Mouse (Mus musculus): ENCODE data around the gene Gm17622.

Gene Gm17622

DNA sequence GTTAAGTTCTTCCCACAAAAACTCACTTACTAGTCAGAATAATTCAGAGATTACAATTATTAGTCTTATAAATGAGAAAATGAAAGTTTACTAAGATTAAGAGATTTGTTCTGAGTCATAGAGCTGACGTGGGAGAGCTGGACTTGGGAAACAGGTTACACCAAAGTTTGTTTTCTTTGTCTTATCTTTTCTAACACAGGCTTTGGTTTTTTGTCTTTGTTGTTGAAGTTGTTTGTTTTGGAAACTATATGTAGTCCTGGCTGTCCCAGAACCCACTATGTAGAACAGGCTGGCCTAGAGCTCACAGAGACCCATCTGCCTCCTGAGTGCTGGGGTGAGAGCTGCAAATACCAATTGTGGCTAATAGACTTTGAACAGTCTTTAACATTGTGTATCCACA, 20.7 kb downstream of the Gm17622 start:
- DNase-seq (ENCODE audit: low spot score) = no peak

DNA sequence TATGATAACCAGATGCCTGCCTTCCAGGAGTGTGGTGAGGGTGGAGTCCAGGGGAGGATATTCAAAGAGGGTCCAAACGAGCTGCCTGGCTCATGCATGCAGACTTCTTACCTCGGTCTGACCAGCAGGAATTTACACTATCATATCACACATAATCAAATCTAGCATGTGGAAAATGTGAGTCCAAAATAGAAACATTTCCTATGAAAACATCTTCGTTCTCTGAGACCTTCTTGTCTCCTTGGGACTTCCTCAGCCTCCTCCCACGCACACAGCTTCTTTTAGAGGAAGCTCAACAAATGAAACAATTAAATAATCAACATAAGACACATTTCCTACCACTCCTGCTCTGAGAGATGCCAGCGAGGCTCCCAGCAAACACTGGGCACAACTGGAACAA, 21.4 kb downstream of the Gm17622 start:
- no peak for DNase-seq (ENCODE audit: low spot score)

DNA sequence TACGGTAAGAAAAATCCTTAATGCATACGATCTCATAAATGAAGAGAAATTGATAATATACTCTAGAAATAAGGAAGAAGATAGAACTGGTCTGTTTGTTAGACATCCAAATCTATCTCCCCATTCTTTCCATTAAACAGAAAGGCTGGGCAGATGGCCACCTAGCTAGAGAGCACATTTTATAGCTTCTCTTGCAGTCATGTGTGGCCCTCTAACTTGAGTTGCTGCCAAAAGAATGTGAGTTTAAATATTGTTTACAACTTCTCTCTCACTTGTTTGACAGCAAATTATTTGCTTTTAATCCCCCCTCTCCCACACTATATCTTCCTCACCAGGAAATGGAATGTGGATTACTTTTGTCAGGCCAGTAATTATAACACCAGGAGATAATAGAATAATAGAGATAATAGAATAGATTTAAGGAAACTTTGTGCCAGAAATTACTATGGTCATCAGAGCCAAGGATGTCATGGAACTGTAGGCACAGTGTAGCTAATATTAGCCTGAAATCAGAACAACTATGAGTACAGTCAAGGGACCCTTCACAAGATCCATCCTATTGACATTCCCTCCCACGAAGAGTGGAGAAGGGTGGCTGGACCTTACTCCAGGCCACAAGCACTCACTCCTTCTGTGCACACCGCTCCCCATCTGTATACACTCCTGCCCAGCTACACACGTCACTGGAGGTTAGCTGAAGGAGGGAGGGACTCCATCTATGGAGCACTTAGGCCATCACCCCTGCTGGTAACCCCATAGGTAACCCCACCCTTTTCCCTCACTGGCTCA, 23.8 kb downstream of the Gm17622 start:
- DNase-seq (ENCODE audit: low spot score) = no peak

DNA sequence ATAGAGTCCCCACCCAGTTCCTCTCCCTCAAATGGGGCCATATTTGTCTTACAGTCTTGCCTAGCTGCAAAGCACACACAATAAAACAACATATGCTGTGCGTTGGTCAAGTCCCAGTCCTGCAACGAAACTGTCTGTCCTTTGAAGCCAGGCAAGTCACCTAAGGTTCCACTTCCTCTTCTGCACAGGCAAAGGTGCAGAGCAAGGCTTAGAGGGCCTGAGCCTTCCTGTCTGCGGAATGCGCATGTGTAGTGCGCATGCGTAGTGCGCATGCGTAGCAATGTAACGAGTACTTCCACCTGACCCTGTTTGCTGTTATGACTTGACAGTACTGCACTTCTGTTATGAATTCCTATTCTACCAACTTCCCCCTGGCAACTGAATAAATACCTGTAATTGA, 25.7 kb downstream of the Gm17622 start:
- no peak for DNase-seq (ENCODE audit: low spot score)

DNA sequence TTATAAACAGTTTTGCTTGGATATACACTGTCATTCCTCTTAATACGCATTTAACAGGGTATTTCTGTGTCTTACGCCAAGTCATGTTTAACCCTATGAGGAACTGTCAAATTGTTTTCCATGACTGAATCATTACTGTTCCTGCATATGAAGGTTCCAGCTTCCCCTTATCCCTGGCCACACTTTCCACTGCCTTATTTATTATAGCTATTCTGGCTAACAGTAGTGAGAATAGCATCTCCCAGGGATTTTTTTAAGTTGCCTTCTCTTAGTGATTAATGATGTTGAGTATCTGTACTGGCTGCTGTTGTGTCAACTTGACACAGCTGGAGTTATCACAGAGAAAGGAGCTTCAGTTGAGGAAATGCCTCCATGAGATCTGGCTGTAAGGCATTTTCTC, 26.8 kb downstream of the Gm17622 start:
- no peak for DNase-seq (ENCODE audit: low spot score)

DNA sequence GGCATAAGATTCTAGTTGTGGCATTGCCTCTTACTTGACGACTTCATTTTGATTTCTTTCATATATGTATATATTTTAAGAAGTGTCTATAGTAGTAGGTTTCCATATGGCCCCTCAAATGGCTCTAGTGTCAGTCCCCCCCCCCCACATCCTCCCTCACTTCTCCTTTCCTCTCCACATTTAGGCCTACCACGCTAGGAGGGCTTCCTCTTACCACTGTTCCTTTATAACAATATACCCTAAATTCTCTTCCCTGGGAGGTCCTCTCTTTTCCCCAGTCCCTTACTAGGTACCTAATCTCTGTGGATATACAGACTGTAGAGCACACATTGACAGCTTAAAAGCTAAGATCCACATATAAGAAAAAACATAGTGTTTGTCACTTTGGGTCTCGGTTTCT, 30.8 kb downstream of the Gm17622 start:
- no peak for DNase-seq (ENCODE audit: low spot score)

DNA sequence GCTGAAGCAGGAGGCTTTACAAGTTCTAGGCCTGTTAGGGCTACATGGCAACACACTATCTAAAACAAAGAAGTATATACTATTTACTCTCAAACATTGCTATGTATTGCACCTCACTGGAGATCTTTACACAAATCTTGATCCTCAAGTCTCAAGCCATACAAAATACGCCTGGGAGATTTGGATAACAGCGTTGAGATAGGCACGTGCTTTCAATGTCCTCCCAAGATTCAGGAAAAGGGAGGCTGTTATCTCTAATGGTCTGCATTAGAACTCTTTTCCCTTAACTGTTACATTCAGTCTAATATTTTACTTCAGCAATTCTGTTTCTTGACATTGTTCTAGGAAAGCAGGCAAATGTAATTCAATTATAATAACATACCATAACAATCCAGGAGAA, 36.5 kb downstream of the Gm17622 start:
- no peak for DNase-seq (ENCODE audit: low spot score)

DNA sequence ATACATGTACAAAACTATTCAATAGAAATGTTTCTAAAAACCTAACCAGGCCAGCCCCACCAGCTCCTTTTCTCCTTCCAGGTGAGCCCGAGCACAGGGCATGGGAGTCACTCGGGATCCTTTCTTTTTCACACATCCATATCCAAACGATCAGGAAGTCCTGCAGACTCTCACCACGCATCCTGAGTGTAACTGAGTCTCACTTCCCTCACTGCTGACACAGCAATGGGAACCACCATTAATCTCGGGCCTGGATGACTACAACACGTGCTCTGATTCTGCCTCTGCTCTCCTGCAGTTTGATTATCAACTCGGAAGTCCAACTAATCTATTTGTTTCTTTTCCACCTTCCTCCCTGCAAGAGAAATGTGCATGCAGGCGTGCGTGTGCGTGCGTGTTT, 37.3 kb downstream of the Gm17622 start:
- no peak for DNase-seq (ENCODE audit: low spot score)

DNA sequence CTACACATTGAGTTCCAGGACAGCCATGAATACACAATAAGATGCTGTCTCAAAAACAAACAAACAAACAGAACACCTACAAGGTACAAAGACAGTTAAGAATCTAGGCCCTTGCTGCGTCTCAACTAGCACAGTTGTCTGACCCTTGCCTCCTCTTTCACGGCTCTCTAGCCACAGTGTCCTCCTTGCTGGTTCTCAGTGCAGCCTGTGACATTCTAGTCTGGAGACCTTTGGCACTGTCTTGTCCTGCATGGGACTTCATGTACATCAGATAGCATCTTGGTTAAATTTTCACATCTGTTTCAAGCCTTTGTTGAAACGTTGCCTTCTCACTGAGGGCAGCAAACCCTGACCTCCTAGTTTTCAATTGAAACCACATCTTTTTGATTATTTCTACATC, 38.2 kb downstream of the Gm17622 start:
- DNase-seq (ENCODE audit: low spot score) = no peak

DNA sequence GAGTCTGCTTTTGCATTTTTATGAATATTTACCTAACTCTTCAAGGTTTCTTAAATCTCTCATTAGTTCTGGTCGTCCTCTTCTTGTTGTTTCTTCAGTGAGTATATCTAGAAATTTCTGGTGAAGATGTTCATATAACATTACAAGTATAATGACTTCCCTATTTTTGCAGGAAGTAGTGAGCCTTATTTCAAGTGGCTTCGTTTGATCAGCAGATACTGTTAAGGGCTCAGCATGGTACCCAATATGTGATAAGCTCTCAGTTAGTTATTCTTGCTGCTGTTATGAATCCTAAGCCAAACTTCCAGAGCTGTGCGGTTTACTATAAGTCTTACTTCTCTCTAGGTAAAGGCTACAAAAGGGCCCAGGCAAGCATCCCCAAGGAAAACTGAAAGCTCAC, 39.0 kb downstream of the Gm17622 start:
- no peak for DNase-seq (ENCODE audit: low spot score)

DNA sequence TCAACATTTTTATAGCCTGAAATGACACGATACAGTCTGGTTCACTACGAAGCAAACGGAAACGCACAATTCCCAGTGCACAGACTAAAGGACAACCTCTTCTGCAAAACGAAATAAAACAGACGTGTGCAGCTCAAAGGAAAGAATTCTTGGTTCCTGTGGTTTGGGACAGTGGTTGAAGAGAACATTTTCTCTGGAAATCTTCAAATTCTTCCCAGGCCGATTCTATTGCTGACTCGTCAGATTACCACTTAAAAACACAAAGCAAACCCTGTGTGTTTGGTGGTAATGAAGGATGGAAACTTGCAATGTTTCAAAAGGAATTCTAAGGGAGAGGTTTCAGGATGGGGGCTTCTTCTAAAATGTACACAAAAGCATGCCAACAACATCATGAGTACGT, 39.5 kb downstream of the Gm17622 start:
- no peak for DNase-seq (ENCODE audit: low spot score)

DNA sequence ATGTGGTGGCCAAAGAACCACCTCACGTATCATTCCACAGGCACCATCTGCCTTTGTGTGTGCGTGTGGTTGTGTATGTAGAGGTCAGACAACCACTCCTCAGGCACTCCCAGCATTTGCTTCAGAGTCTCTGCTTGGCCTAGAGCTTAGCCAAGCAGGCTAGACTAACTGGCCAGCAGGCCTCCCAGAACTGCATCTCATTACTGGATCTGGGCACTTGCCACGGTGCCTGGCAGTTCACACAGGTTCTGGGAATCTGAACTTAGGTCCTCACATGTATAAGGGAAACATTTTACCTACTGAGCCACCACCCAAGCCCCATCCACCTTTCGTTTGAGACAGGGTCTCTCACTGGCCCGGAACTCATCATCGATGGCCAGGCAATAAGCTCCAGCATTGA, 41.6 kb downstream of the Gm17622 start:
- DNase-seq (ENCODE audit: low spot score) = no peak

DNA sequence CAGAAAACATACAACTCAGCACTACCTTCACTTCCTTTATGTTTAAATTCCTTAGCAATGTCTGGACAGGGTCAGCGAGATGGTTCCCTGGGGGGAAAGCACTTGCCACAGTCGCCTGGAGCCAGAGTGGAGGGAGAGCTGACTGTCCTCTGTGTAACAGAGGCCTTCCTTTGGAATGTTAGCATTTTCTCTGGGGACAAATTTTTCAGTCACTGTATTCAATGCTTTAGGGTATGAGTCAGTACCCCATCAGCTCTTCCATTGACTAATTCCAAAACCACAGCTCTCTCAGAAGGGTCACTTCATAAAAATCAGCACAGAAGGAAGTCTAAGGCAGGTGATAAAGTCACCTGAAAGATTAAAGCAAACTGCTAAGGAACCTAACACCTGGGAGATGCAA, 43.2 kb downstream of the Gm17622 start:
- no peak for DNase-seq (ENCODE audit: low spot score)

DNA sequence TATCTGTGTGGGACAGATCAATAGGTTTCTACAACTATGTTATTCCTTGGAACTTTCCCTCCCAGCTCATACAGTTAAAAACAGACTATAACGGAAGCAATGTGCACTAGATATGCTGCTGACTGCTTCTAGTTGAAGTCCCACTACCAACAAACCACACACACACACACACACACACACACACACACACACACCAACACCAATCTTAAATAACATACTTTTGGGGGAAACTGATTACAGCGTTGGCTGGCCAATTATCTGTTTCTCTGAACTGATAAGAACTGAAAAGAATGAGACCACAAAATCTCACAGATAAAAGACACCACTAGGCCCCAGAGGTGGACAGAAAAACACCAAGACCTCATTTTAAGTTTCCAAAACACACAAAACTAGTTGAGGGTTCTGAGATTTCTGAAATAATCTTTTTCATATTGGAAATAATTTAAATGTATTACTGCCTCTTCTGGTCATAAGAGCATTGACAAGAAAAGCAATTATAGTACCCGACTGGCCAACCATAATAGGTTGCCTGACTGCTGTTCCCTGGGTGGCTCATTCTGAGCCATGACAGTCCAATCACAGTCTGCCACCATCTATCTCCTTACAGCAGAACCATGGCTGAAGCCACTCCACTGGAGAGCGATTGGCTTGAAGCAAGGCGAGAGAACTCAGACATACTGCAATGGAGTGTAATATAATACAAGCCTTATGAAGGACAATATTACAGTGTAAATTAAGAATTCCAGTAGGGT, 46.5 kb downstream of the Gm17622 start:
- DNase-seq (ENCODE audit: low spot score) = no peak

DNA sequence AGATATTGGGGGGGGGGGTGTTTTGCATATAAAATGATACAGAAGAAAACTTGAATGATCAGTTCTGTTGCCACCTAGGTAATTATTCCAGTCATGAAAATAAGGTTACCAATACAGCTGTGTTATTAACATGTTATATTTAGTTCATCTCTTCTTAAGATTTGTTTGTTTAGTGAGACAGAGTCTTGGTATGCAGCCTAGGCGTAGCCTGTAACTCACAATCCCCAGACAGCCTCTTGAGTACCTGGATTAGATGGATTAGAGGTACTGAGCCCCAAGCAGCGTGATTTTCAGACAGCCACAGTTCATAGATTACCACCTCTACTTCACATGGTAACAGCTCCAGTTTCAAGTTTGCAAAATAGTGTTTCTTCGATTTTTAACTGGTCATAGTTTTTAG, 47.6 kb downstream of the Gm17622 start:
- no peak for DNase-seq (ENCODE audit: low spot score)

All from layer of hippocampus, adult 9-10 months (tissue).